Mouse (Mus musculus): ENCODE data around the gene Egfl7.
A peak's percentile ranks its signal among the peaks of the same experiment; 100 is the strongest.

DNA sequence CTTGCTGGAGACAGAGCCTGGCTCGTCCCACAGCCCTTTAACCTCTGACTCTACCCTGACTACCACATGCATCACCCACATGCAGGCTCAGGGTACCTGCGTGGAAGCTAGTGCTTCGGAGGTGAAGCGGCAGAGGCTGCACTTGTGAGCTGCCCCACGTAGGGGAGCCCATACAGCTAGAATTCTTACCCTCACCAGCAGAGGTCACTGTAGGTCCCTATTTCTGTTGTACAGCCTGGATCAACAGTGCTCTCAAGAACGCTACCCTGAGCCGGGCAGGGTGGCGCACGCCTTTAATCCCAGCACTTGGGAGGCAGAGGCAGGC is 14.2 kb downstream of the Egfl7 start:
- TF ChIP-seq CTCF (conservative IDR thresholded peaks at IDR 0.05; ENCODE audit: low read length) (peak; percentile 33; the same call in 1 of the 2 replicates), POU5F1 (IDR thresholded peaks at IDR 0.05; ENCODE audit: borderline replicate concordance, low read length) (no peak), NANOG (IDR thresholded peaks at IDR 0.05; ENCODE audit: borderline replicate concordance, low read length) (no peak)

All from E14TG2a.4 (cell line).